Mouse (Mus musculus): ENCODE measurements around the gene Chst10. TPM values are rescaled to one million over a fixed set of nuclear protein-coding genes. Genes with fewer than 3 reads are reported as not detected.
A peak's percentile ranks its signal among the peaks of the same experiment; 100 is the strongest.

Chst10 gene
- polyA plus RNA-seq, 1 experiment from 2014 or later, result 14.3 TPM

DNA sequence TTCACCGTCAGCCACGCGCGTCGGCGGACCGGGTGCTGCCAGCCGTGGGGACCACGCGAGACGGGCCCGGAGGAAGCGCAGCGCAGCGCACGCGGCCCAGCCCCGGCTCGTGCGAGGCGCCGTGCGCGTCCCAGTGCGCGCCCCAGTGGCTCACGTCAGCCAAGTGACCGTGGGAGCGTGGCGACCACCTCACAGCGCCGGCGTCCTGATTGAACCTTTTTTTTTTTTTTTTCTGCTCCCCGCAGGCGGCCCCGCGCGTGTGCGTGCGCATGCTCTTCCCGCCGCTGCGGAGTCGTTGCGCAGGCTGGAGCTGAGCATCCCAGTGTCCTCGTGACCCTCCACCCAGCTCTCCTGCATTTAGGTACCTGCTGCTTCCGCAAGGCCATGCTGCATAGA is 61.5 kb downstream of the Chst10 start, which contains the start of gene Lonrf2:
Gene Lonrf2 (minus strand): TSS at position 235 of the 396 bp plus-strand sequence.
- Histone ChIP-seq H3K4me2 (peak within 1 kb of the TSS; percentile 99), H3K9ac (peak within 1 kb of the TSS; percentile 83), H3K27me3 (peaks cover 52% of the 10 kb centered on the region), H3K9me3 (no peaks in the 10 kb centered on the region), H3K4me3 (peak within 1 kb of the TSS; percentile 74), H3K36me3 (no peaks in the 10 kb centered on the region), H3K27ac (no peak within 1 kb of the TSS), H3K4me1 (peaks cover 5% of the 10 kb centered on the region; the same call in 1 of the 2 replicates)
- ATAC-seq (ENCODE audit: insufficient number of reproducible peaks, insufficient read depth, low FRiP score, low TSS enrichment, low read depth), result peak; percentile 60
- WGBS, result 1% methylated on average over 47 of the region's 47 CpGs

DNA sequence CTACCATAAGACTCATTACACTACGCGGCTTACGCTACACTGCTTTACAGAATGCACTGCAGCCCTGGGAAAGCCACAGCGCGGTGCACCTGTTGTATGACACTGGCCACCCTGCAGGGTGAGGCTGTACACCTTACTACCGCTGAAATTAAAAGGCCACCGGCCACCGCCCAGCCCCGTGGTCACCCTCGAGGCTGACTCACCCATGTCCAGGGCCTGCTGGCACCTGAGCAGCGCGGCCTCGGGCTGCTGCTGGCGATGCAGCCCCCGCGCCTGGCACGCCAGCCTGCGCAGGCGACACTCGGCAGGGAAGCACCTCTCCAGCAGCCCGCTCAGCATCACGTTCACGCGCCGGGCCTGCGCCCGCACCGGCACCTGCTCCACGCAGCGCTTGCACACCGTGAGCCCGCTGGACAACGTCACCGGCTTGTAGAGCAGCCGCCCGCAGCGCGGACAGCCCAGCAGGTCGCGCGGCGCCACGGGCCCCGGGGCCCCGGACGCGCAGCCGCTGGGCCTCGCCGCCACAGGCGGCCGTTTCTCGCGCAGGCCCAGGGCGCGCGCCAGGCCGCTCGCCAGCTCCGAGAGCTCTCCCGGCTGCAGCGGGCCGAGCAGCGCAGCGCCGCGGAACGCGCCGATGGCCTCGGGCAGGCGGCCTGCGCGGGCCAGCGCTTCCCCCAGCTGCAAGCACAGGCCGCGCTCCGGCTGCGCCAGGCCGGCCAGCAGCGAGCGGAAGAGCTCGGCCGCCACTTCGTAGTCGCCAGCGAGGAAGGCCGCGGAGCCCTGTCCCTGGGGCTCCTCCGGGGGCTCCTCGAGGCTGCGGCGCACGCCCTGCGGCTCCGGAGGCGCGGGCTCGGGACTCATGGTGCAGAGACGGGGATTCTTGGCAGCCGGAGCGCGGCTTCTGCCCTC is 62.1 kb downstream of the Chst10 start:
- 3% methylated on average over 103 of the region's 103 CpGs for WGBS
- H3K27me3 ChIP-seq, result peaks cover 52% of the 10 kb centered on the region
- peak overlapping the region; percentile 74 for H3K4me3 ChIP-seq
- H3K4me2 ChIP-seq, result peak overlapping the region; percentile 99
- H3K36me3 ChIP-seq, result no peaks in the 10 kb centered on the region
- H3K9ac ChIP-seq, result peak overlapping the region; percentile 83
- peaks cover 5% of the 10 kb centered on the region; the same call in 1 of the 2 replicates for H3K4me1 ChIP-seq
- ATAC-seq (ENCODE audit: insufficient number of reproducible peaks, insufficient read depth, low FRiP score, low TSS enrichment, low read depth), result peak; percentile 52
- no peaks in the 10 kb centered on the region for H3K9me3 ChIP-seq
- H3K27ac ChIP-seq, result no peak overlapping the region

DNA sequence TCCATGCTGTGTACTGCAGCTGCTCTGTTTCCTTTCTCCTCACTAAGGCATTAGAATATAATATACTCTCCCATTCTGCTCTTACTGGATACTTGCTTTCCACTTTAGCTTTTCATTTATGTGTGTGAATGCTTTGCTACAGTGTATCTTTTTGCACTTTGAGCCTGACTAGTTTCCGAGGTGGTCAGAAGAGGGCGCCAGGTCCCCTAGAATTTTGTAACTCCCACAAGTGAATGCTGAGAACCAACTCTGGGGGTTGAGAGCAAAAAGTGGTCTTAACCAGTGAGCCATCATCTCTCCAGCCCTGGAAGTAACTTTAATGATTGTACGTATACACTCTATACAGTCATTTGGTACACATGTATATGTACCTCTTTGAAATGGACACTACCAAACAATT is 63.1 kb downstream of the Chst10 start:
- Histone ChIP-seq H3K4me2 (peak overlapping the region; percentile 99), H3K27ac (no peak overlapping the region), H3K9ac (no peak overlapping the region), H3K4me3 (peak overlapping the region; percentile 74; the same call in 1 of the 2 replicates), H3K4me1 (peaks cover 5% of the 10 kb centered on the region; the same call in 1 of the 2 replicates), H3K27me3 (peaks cover 52% of the 10 kb centered on the region), H3K36me3 (no peaks in the 10 kb centered on the region), H3K9me3 (no peaks in the 10 kb centered on the region)
- ATAC-seq (ENCODE audit: insufficient number of reproducible peaks, insufficient read depth, low FRiP score, low TSS enrichment, low read depth), result no peak
- WGBS, result 33% methylated on average over 3 of the region's 3 CpGs

DNA sequence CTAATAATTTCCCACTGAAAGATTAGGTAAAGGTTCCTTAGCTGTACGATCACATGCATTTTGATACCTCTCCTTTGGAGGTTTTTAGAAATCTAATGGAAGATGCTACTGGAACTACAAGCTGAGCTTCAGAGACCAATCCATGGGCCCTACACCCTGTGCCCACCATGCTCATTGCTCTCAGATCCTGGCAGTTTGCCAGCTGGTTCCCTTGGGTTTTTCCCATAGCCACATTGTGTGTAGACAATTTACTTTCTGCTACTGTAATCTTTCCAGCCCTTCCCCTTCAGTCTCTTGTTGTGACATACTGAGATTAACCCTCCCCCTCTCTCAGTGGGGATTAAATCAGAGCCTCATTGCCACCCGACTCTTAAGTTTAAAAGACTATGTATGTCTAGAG is 73.0 kb downstream of the Chst10 start:
- H3K27ac ChIP-seq, result no peak overlapping the region
- H3K9me3 ChIP-seq, result no peaks in the 10 kb centered on the region
- H3K4me1 ChIP-seq, result peaks cover 5% of the 10 kb centered on the region; the same call in 1 of the 2 replicates
- H3K27me3 ChIP-seq, result no peaks in the 10 kb centered on the region
- H3K36me3 ChIP-seq, result no peaks in the 10 kb centered on the region
- H3K4me2 ChIP-seq, result no peak overlapping the region
- no peak overlapping the region for H3K4me3 ChIP-seq
- 78% methylated on average over 2 of the region's 2 CpGs for WGBS
- ATAC-seq (ENCODE audit: insufficient number of reproducible peaks, insufficient read depth, low FRiP score, low TSS enrichment, low read depth), result no peak
- no peak overlapping the region for H3K9ac ChIP-seq

DNA sequence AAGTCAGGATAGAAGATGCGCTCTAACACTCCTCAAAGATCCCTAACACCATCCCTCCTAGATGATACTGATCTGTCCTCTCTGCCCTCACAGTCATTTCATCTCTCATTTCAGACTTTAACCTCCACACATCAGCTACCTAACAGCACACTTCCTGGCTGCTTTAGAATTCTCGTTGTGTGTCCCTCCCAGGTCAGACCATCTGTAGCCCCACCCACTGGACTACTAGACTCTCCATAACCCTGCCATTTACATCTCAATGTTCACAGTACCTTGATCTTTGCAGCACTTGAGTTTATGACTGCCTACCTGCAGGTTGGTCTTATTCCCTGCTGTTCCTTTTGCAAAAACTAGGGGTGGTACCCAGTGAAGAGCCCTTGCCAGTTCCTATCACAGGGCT is 74.1 kb downstream of the Chst10 start:
- no peak for ATAC-seq (ENCODE audit: insufficient number of reproducible peaks, insufficient read depth, low FRiP score, low TSS enrichment, low read depth)

DNA sequence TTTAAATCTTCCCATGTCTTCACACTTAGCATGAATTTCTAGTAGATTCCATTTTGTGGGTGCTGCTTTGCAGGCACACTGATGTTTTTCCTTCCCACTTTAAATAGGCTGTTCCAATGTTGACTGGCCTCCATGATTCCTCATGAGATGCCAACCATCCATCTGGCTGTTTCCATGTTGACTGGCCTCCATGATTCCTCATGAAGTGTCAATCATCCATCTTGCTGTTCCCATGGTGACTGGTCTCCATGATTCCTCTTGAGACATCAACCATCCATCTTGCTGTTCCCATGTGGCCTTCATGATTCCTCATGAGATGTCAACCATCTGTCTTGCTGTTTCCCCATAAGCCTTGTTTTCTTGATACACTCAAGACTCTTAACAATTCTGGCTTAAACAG is 78.3 kb downstream of the Chst10 start:
- Histone ChIP-seq H3K4me3 (no peak overlapping the region), H3K27ac (no peak overlapping the region), H3K9ac (no peak overlapping the region), H3K36me3 (0 out of 2 replicates have a peak, but pooled peaks cover 3% of the 10 kb centered on the region), H3K4me2 (no peak overlapping the region), H3K27me3 (no peaks in the 10 kb centered on the region), H3K9me3 (no peaks in the 10 kb centered on the region), H3K4me1 (peaks cover 32% of the 10 kb centered on the region)
- ATAC-seq (ENCODE audit: insufficient number of reproducible peaks, insufficient read depth, low FRiP score, low TSS enrichment, low read depth), result no peak

More for the DNA sequence above, 74.1 kb downstream of the Chst10 start:
- Histone ChIP-seq H3K4me2 (no peak overlapping the region), H3K27ac (no peak overlapping the region), H3K4me3 (no peak overlapping the region), H3K9me3 (no peaks in the 10 kb centered on the region), H3K36me3 (0 out of 2 replicates have a peak, but pooled peaks cover 3% of the 10 kb centered on the region), H3K27me3 (no peaks in the 10 kb centered on the region), H3K4me1 (peaks cover 5% of the 10 kb centered on the region; the same call in 1 of the 2 replicates), H3K9ac (no peak overlapping the region)
- WGBS, result 66% methylated on average over 2 of the region's 2 CpGs

DNA sequence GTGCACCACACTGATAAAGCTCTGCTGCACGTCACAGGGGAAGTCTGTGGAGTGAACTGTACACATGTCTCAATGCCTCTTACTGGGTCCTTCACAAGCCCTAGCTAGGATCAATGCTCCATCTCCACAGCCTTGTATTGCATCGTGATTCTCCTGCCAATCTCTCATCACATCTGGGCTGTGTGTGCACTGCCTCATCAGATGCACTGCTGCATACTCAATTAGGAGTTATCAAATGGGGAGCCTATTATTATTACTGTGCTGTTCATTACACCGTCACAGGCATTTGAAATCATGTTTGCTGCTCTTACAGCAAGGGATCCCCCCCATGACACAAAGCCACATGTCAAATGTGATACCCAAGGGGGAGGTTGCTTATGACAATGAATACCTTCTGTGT is 80.3 kb downstream of the Chst10 start:
- peak overlapping the region; percentile 5; the same call in 1 of the 2 replicates for H3K4me2 ChIP-seq
- no peak overlapping the region for H3K4me3 ChIP-seq
- 67% methylated on average over 3 of the region's 3 CpGs for WGBS
- no peaks in the 10 kb centered on the region for H3K9me3 ChIP-seq
- peaks cover 12% of the 10 kb centered on the region for H3K36me3 ChIP-seq
- H3K27me3 ChIP-seq, result no peaks in the 10 kb centered on the region
- H3K4me1 ChIP-seq, result peaks cover 27% of the 10 kb centered on the region
- peak overlapping the region; percentile 70 for H3K27ac ChIP-seq
- ATAC-seq (ENCODE audit: insufficient number of reproducible peaks, insufficient read depth, low FRiP score, low TSS enrichment, low read depth), result no peak
- no peak overlapping the region for H3K9ac ChIP-seq

DNA sequence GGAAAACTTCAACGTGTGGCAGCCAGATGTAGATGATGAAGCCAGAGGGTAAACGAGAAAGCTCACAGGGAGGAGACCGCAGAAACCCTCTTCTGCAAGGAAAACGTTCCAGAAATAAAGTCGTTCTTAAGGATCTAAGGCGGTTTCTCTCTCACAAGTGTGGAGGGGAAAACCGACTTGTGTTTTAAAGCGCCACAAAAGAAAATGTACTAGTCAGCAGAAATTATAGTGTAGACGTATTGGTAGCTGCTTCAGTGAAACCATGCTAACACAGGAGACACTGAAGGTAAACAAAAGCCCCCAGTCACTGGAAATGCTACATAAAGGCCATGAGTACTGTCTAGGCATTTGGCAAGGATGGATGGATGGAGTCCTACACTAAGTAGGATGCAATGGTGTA is 80.7 kb downstream of the Chst10 start:
- H3K36me3 ChIP-seq, result peaks cover 14% of the 10 kb centered on the region
- H3K9ac ChIP-seq, result no peak overlapping the region
- 36% methylated on average over 9 of the region's 9 CpGs for WGBS
- peak overlapping the region; percentile 5; the same call in 1 of the 2 replicates for H3K4me2 ChIP-seq
- H3K4me3 ChIP-seq, result no peak overlapping the region
- H3K27me3 ChIP-seq, result no peaks in the 10 kb centered on the region
- peaks cover 27% of the 10 kb centered on the region for H3K4me1 ChIP-seq
- H3K9me3 ChIP-seq, result no peaks in the 10 kb centered on the region
- peak overlapping the region; percentile 70 for H3K27ac ChIP-seq
- no peak for ATAC-seq (ENCODE audit: insufficient number of reproducible peaks, insufficient read depth, low FRiP score, low TSS enrichment, low read depth)

DNA sequence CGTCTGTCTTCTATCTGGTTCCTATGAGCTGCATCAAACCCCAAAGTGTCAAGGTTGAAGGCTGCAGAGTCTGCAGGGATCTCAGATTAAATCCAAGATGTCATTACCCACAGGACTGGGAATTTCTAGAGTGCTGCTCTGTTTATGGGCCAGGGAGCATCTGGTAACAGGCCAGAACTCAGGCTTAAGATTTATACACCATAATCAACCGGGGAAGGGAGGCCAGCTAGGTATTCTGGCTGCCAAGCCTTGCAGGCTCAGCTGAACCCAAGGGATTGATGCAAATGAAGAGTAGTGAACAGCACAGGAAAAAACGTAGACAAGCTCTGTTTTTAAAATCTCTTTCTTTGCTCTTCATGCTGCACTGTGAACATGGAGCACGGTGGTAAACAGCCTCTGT is 81.7 kb downstream of the Chst10 start:
- Histone ChIP-seq H3K9me3 (no peaks in the 10 kb centered on the region), H3K27ac (peak overlapping the region; percentile 70), H3K27me3 (no peaks in the 10 kb centered on the region), H3K4me3 (no peak overlapping the region), H3K4me2 (peak overlapping the region; percentile 24; the same call in 1 of the 2 replicates), H3K4me1 (peaks cover 27% of the 10 kb centered on the region), H3K9ac (no peak overlapping the region), H3K36me3 (peaks cover 23% of the 10 kb centered on the region)
- ATAC-seq (ENCODE audit: insufficient number of reproducible peaks, insufficient read depth, low FRiP score, low TSS enrichment, low read depth), result no peak
- WGBS, result 34% methylated on average over 4 of the region's 4 CpGs

Other genes starting within 250 kb of the Chst10 start
- 12.0 and 20.1 TPM in 2 replicates for gene Aff3, start 233.2 kb downstream of the Chst10 start, polyA plus RNA-seq (2015; fragmentation: Nextera tagmentation; extraction: Ambion mirVana)
- 2.2 and 3.1 TPM in 2 replicates for gene Lonrf2, start 61.5 kb downstream of the Chst10 start, polyA plus RNA-seq (2015; fragmentation: Nextera tagmentation; extraction: Ambion mirVana)
- not detected in 2 replicates for gene Nms, start 41.0 kb upstream of the Chst10 start, polyA plus RNA-seq (2015; fragmentation: Nextera tagmentation; extraction: Ambion mirVana)
- gene Pdcl3, start 87.4 kb upstream of the Chst10 start, polyA plus RNA-seq (2015; fragmentation: Nextera tagmentation; extraction: Ambion mirVana), result 173 and 175 TPM in 2 replicates